Mouse (Mus musculus): ENCODE results near the gene Rnf26.

GRCm38 (mm10) chr9:44093612-44094503 lies 19.5 kb downstream of the Rnf26 start:
- no peak for TF ChIP-seq POLR2A (IDR thresholded peaks at IDR 0.05; ENCODE audit: insufficient read length, low read depth)
- no peak for TF ChIP-seq MAX (IDR thresholded peaks at IDR 0.05; ENCODE audit: low read depth)
- TF ChIP-seq TCF12 (IDR thresholded peaks at IDR 0.05; ENCODE audit: insufficient read depth, poor library complexity, severe bottlenecking) = no peak
